Mouse (Mus musculus) CH12.LX (cell line): Measurements from ENCODE around the gene Foxs1. TPM values are rescaled to one million over a fixed set of nuclear protein-coding genes. Genes with fewer than 3 reads are reported as not detected.

ENCODE experiments used
- DNase-seq: peaks from one replicate; pipeline ENCODE4 v3.0.0-alpha.2; 2013; ENCODE audit errors: extremely low read depth
- H3K27ac ChIP-seq: 2 replicates; pipeline ENCODE4 v1.5.1; 2012; ENCODE audit warnings: low read depth, mild to moderate bottlenecking, control low read depth, moderate library complexity; ENCODE audit not compliant: insufficient read depth
- H3K27me3 ChIP-seq: replicated peaks from 2 replicates; pipeline ENCODE3; 2012; ENCODE audit warnings: inconsistent platforms
- H3K36me3 ChIP-seq, 2 experiments: replicated peaks in 1 of 2; 2 replicates each; pipeline versions ENCODE3 to v1.6.1; 2012; ENCODE audit warnings: inconsistent platforms in 1 of 2, low read length in 1 of 2, mild to moderate bottlenecking in 1 of 2, mixed read lengths in 1 of 2, moderate library complexity in 1 of 2; ENCODE audit not compliant: control insufficient read depth in 1 of 2, insufficient read depth in 1 of 2
- H3K4me1 ChIP-seq, 2 experiments: 2 replicates each; pipeline ENCODE4 v1.6.1; 2012; ENCODE audit warnings: inconsistent platforms in 1 of 2, moderate library complexity in 1 of 2; ENCODE audit not compliant: insufficient read depth in 2 of 2, control insufficient read depth in 1 of 2
- H3K4me2 ChIP-seq: 2 replicates; pipeline ENCODE4 v1.6.1; 2012; ENCODE audit warnings: low read depth, mild to moderate bottlenecking, control low read depth; ENCODE audit not compliant: poor library complexity, insufficient read depth, severe bottlenecking
- H3K4me3 ChIP-seq, 3 experiments: fragments of 150-350 bp in 1 of 3; sonication (generic) in 1 of 3; replicated peaks in 1 of 3; 2 replicates each; pipeline versions ENCODE3 to v1.5.1; 2011 to 2012; ENCODE audit warnings: low read depth in 2 of 3, low read length in 2 of 3, mild to moderate bottlenecking in 2 of 3, moderate library complexity in 2 of 3, control low read depth in 1 of 3, improper control_type of control experiment in 1 of 3, inconsistent platforms in 1 of 3, mixed read lengths in 1 of 3; ENCODE audit not compliant: poor library complexity in 1 of 3
- H3K79me2 ChIP-seq: replicated peaks from 2 replicates; pipeline ENCODE4 v1.6.1; 2012; ENCODE audit warnings: mild to moderate bottlenecking, moderate library complexity; ENCODE audit not compliant: control insufficient read depth, poor library complexity, insufficient read depth, severe bottlenecking; ENCODE audit errors: extremely low read depth
- H3K9ac ChIP-seq: 2 replicates; pipeline ENCODE4 v1.6.1; 2012; ENCODE audit warnings: low read depth, mild to moderate bottlenecking, control low read depth, moderate library complexity; ENCODE audit not compliant: insufficient read depth
- H3K9me3 ChIP-seq: replicated peaks from 2 replicates; pipeline ENCODE3; 2012; ENCODE audit warnings: low read length, inconsistent platforms, mixed read lengths
- BHLHE40 ChIP-seq: IDR thresholded peaks from 2 replicates; pipeline ENCODE4 v1.6.1; 2011; ENCODE audit warnings: mild to moderate bottlenecking, low read depth, low read length, improper control_type of control experiment
- CTCF ChIP-seq, 2 experiments: IDR thresholded peaks in 1 of 2; conservative IDR thresholded peaks in 1 of 2; 2 replicates each; pipeline ENCODE4 v1.5.1; 2011 to 2012; ENCODE audit warnings: low read depth in 2 of 2, low read length in 2 of 2, improper control_type of control experiment in 1 of 2, inconsistent platforms in 1 of 2, mild to moderate bottlenecking in 1 of 2, moderate library complexity in 1 of 2
- E2F4 ChIP-seq: IDR thresholded peaks from 2 replicates; pipeline ENCODE4 v1.6.1; 2011; ENCODE audit warnings: low read depth, low read length, improper control_type of control experiment; ENCODE audit not compliant: insufficient replicate concordance
- ELF1 ChIP-seq: IDR thresholded peaks from 2 replicates; pipeline ENCODE4 v1.6.1; 2014; ENCODE audit warnings: low read depth, mild to moderate bottlenecking, inconsistent platforms, low read length, improper control_type of control experiment
- EP300 ChIP-seq: IDR thresholded peaks from 2 replicates; pipeline ENCODE4 v1.6.1; 2011; ENCODE audit warnings: low read length, improper control_type of control experiment
- GABPA ChIP-seq: IDR thresholded peaks from 2 replicates; pipeline ENCODE4 v1.6.1; 2012; ENCODE audit warnings: low read depth, low read length, improper control_type of control experiment, inconsistent platforms; ENCODE audit not compliant: insufficient replicate concordance
- IRF4 ChIP-seq: IDR thresholded peaks from 2 replicates; pipeline ENCODE4 v1.6.1; 2014; ENCODE audit warnings: low read depth, mild to moderate bottlenecking, inconsistent platforms, low read length, improper control_type of control experiment
- JUND ChIP-seq: conservative IDR thresholded peaks from 2 replicates; pipeline ENCODE4 v1.6.1; 2011; ENCODE audit warnings: low read depth, low read length, improper control_type of control experiment
- MAX ChIP-seq: IDR thresholded peaks from 2 replicates; pipeline ENCODE4 v1.6.1; 2011; ENCODE audit warnings: low read length, improper control_type of control experiment
- MAZ ChIP-seq: IDR thresholded peaks from 2 replicates; pipeline ENCODE4 v1.6.1; 2012; ENCODE audit warnings: low read depth, mild to moderate bottlenecking, inconsistent platforms, low read length, improper control_type of control experiment, moderate library complexity
- MEF2A ChIP-seq: IDR thresholded peaks from 2 replicates; pipeline ENCODE4 v1.6.1; 2014; ENCODE audit warnings: low read depth, mild to moderate bottlenecking, inconsistent platforms, low read length, improper control_type of control experiment, borderline replicate concordance
- MYC ChIP-seq: IDR thresholded peaks from 2 replicates; pipeline ENCODE4 v1.6.1; 2011; ENCODE audit warnings: low read depth, mild to moderate bottlenecking, improper control_type of control experiment, low read length
- PAX5 ChIP-seq: IDR thresholded peaks from 2 replicates; pipeline ENCODE4 v1.6.1; 2012; ENCODE audit warnings: low read length, inconsistent platforms, mixed read lengths
- POLR2A ChIP-seq: IDR thresholded peaks from 2 replicates; pipeline ENCODE4 v1.6.1; 2011; ENCODE audit warnings: low read depth, mild to moderate bottlenecking, improper control_type of control experiment, low read length
- POLR2AphosphoS2 ChIP-seq: IDR thresholded peaks from 2 replicates; pipeline ENCODE4 v1.6.1; 2011; ENCODE audit warnings: low read depth, low read length, improper control_type of control experiment
- RAD21 ChIP-seq: IDR thresholded peaks from 2 replicates; pipeline ENCODE4 v1.6.1; 2011; ENCODE audit warnings: low read depth, mild to moderate bottlenecking, low read length, improper control_type of control experiment, moderate library complexity
- RCOR1 ChIP-seq: conservative IDR thresholded peaks from 2 replicates; pipeline ENCODE4 v1.6.1; 2012; ENCODE audit warnings: low read depth, mild to moderate bottlenecking, inconsistent platforms, low read length, improper control_type of control experiment
- SIN3A ChIP-seq: IDR thresholded peaks from 2 replicates; pipeline ENCODE4 v1.6.1; 2012; ENCODE audit warnings: low read length, improper control_type of control experiment, inconsistent platforms
- TBP ChIP-seq: conservative IDR thresholded peaks from 2 replicates; pipeline ENCODE4 v1.6.1; 2011; ENCODE audit warnings: low read depth, low read length, improper control_type of control experiment
- TCF12 ChIP-seq: IDR thresholded peaks from 2 replicates; pipeline ENCODE4 v1.6.1; 2014; ENCODE audit warnings: low read depth, mild to moderate bottlenecking, inconsistent platforms, low read length, improper control_type of control experiment
- UBTF ChIP-seq: IDR thresholded peaks from 2 replicates; pipeline ENCODE4 v1.6.1; 2012; ENCODE audit warnings: low read depth, mild to moderate bottlenecking, inconsistent platforms, low read length, improper control_type of control experiment, moderate library complexity
- USF1 ChIP-seq: IDR thresholded peaks from 2 replicates; pipeline ENCODE4 v1.6.1; 2014; ENCODE audit warnings: low read depth, mild to moderate bottlenecking, inconsistent platforms, low read length, improper control_type of control experiment
- USF2 ChIP-seq: conservative IDR thresholded peaks from 2 replicates; pipeline ENCODE4 v1.6.1; 2011; ENCODE audit warnings: low read depth, low read length, improper control_type of control experiment
- ZC3H11A ChIP-seq: IDR thresholded peaks from 2 replicates; pipeline ENCODE4 v1.6.1; 2012; ENCODE audit warnings: low read depth, mild to moderate bottlenecking, inconsistent platforms, low read length, improper control_type of control experiment
- ZMIZ1 ChIP-seq: IDR thresholded peaks from 2 replicates; pipeline ENCODE4 v1.6.1; 2012; ENCODE audit warnings: low read depth, mild to moderate bottlenecking, inconsistent platforms, low read length, improper control_type of control experiment
- dilution Hi-C: fragments of 300-500 bp; cut with MboI; formaldehyde crosslinking; loops from 2 replicates; pipeline ENCODE4 v1.14.3; 2020; ENCODE audit warnings: low sequenced_read_pairs; ENCODE audit not compliant: extremely low pct_unique_long_range_greater_than_20kb, extremely low pct_ligation_motif_present
- in situ Hi-C: fragments of 300-500 bp; cut with MboI; formaldehyde crosslinking; loops from 3 replicates; pipeline ENCODE4 v1.14.3; 2019; ENCODE audit warnings: low sequenced_read_pairs, low pct_ligation_motif_present, low pct_unique_long_range_greater_than_20kb, mixed read lengths
- polyA plus RNA-seq: library from polyadenylated mRNA; unstranded; fragments of >175 nt; gene quantifications from 2 replicates; pipeline ENCODE4 v1.2.1, GENCODE M21; 2012; ENCODE audit warnings: low read depth; ENCODE audit not compliant: insufficient read length
- total RNA-seq, 2 experiments: library from RNA; depleted of rRNA; stranded (reverse); fragments of 300-350 nt in 1 of 2; fragments of >200 nt in 1 of 2; gene quantifications; 2 replicates each; pipeline ENCODE4 v1.2.3; 2012 to 2014

The Foxs1 gene
- total and polyA plus RNA-seq, 3 experiments = 6.1 to 9.5 (median 9.1) TPM

GRCm38 (mm10) chr2:152927371-152927770 lies 5.6 kb downstream of the Foxs1 start:
- in situ Hi-C loops = no loop called here
- peaks cover 14 to 87% of the 10 kb centered on the region in 2 experiments for H3K4me1 ChIP-seq
- H3K36me3 ChIP-seq = no peaks in the 10 kb centered on the region
- no peak overlapping the region for H3K27ac ChIP-seq
- H3K9me3 ChIP-seq = no peaks in the 10 kb centered on the region
- H3K9ac ChIP-seq = no peak overlapping the region
- no peak overlapping the region for H3K4me2 ChIP-seq
- dilution Hi-C loops = no loop called here
- H3K4me3 ChIP-seq = no peak overlapping the region
- TF ChIP-seq USF2 (no peak), IRF4 (no peak), JUND (no peak), TBP (no peak), UBTF (no peak), POLR2A (no peak), ELF1 (no peak), TCF12 (no peak), BHLHE40 (no peak), MAX (no peak), EP300 (no peak), SIN3A (no peak), E2F4 (no peak)
- DNase-seq = no peak
- H3K27me3 ChIP-seq = peaks cover 4% of the 10 kb centered on the region
- no peaks in the 10 kb centered on the region for H3K79me2 ChIP-seq

DNA sequence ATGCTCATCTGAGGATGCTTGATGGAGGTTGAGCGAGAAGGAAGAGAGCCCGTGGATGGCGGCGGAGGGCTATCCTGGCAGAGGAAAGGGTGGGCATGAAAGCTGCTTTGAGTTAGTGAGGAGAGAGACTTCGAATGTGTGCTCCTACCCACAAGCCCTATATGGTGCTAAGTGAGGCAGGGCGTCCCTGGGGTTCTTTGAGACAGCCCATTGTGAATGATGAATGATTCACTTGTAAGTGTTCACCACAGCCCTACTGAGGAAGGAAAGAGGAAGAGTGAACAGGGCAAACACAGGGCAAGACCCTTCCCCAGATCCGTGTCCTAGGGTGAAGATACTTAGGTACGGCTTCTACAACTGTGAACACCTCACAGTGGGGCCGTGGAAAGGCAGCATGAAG lies 6.1 kb downstream of the Foxs1 start:
- H3K9me3 ChIP-seq = no peaks in the 10 kb centered on the region
- no peaks in the 10 kb centered on the region for H3K36me3 ChIP-seq
- no peak overlapping the region for H3K4me3 ChIP-seq
- H3K79me2 ChIP-seq = no peaks in the 10 kb centered on the region
- peaks cover 14 to 83% of the 10 kb centered on the region in 2 experiments for H3K4me1 ChIP-seq
- in situ Hi-C loops (no loop called here), dilution Hi-C loops (no loop called here)
- H3K4me2 ChIP-seq = no peak overlapping the region
- no peak overlapping the region for H3K9ac ChIP-seq
- DNase-seq = no peak
- H3K27ac ChIP-seq = no peak overlapping the region
- peaks cover 3% of the 10 kb centered on the region for H3K27me3 ChIP-seq
- TF ChIP-seq ZC3H11A (no peak), TBP (no peak), MAZ (no peak), MEF2A (no peak), MAX (no peak), USF2 (no peak), PAX5 (no peak), CTCF (conservative IDR thresholded peaks at IDR 0.05 in 1 of 2, IDR thresholded peaks at IDR 0.05 in 1 of 2; ENCODE audit: low read depth in 2 of 2, low read length in 2 of 2) (no peak), MYC (no peak), SIN3A (no peak), ZMIZ1 (no peak), POLR2A (no peak), E2F4 (no peak), POLR2AphosphoS2 (no peak), GABPA (no peak), BHLHE40 (no peak), USF1 (no peak), RCOR1 (no peak), RAD21 (no peak)
